Mouse (Mus musculus): ENCODE measurements around the gene Pygl.

DNA sequence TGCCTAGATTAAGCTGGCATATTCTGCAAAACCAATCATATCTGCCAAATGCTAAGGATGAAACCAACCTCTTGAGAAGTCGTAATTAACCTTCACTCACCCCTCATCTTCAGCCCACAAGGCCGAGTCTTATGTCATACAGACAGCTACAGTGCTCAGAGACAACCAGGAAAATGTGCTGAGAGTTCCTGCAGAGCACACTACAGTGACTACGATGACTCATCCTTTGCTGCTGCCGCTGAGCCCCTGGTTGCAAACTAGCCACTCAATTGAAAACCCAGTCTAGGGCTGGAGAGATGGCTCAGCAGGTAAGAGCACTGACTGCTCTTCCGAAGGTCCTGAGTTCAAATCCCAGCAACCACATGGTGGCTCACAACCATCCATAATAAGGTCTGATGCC lies 8.5 kb upstream of the Pygl start:
- TF ChIP-seq EP300 (IDR thresholded peaks at IDR 0.05; ENCODE audit: low read depth in 1 of 2, low read length in 2 of 2) (no peak), POLR2A (IDR thresholded peaks at IDR 0.05; ENCODE audit: control insufficient read depth in 1 of 2, insufficient read depth in 1 of 2, low read depth in 1 of 2, low read length in 2 of 2, poor library complexity in 1 of 2) (no peak), KAT2A (conservative IDR thresholded peaks at IDR 0.05; ENCODE audit: low read depth, low read length) (no peak), TAL1 (IDR thresholded peaks at IDR 0.05; ENCODE audit: low read length) (no peak), SIN3A (IDR thresholded peaks at IDR 0.05; ENCODE audit: low read length) (no peak)

All from MEL (cell line).